Mouse (Mus musculus): ENCODE measurements around the gene Thap12.

DNA sequence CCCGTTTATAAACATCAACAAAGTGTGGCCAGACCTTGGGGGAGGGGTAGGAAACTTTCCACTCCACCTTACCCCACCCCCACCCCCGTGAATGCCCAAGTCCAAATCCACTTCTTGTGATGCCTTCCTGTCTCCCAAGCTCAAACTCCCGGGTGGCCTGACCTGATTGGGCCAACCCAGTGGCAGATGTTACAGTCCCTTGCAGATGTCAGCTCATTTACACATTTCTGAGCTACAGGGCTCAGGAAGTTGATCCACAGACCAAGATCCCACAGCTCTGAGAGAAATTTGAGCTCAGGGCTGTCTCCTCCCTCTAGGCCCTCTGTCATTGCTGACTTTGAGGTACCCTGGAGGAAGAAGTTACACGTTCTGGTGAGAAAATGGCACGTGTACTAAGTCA lies 37.5 kb downstream of the Thap12 start:
- TF ChIP-seq POLR2A (IDR thresholded peaks at IDR 0.05; ENCODE audit: low read depth, low read length) (no peak), CTCF (IDR thresholded peaks at IDR 0.05; ENCODE audit: extremely low read depth, insufficient read depth, insufficient read length, insufficient replicate concordance) (no peak)

Data from spleen, adult 2 months (tissue).